Mouse (Mus musculus): Measurements from ENCODE around the gene Cep295.
"Not testable (repeated sequence)": the region's sequence is repeated elsewhere in the genome, so short reads cannot be mapped to it uniquely, and the experiment has no call there.

The Cep295 gene

GRCm38 (mm10) chr9:15357484-15358275 lies at the start of gene Cep295:
Gene Cep295, minus strand, starts transcription at chr9:15357788.
- peak; percentile 85 for DNase-seq (ENCODE audit: low read depth, low spot score)

- DNase-seq (ENCODE audit: low read depth, low spot score), result no peak
Observed at GRCm38 (mm10) chr9:15397591-15397990, 40.0 kb upstream of the Cep295 start.

- no peak for DNase-seq (ENCODE audit: low read depth, low spot score)
Observed at GRCm38 (mm10) chr9:15395353-15395942, 37.9 kb upstream of the Cep295 start.

GRCm38 (mm10) chr9:15387075-15387643 lies 29.6 kb upstream of the Cep295 start:
- no peak for DNase-seq (ENCODE audit: low read depth, low spot score)

- no peak for DNase-seq (ENCODE audit: low read depth, low spot score)
Observed at GRCm38 (mm10) chr9:15384266-15384665, 26.7 kb upstream of the Cep295 start.

GRCm38 (mm10) chr9:15366260-15366659 lies 8.7 kb upstream of the Cep295 start:
- DNase-seq (ENCODE audit: low read depth, low spot score), result no peak

GRCm38 (mm10) chr9:15365856-15366255 lies 8.3 kb upstream of the Cep295 start:
- DNase-seq (ENCODE audit: low read depth, low spot score), result peak; percentile 13

GRCm38 (mm10) chr9:15364843-15365242 lies 7.3 kb upstream of the Cep295 start:
- DNase-seq (ENCODE audit: low read depth, low spot score), result no peak

- DNase-seq (ENCODE audit: low read depth, low spot score), result no peak
Observed at GRCm38 (mm10) chr9:15356916-15357483, 588 bp downstream of the Cep295 start.

GRCm38 (mm10) chr9:15349925-15350324 lies 7.7 kb downstream of the Cep295 start:
- no peak for DNase-seq (ENCODE audit: low read depth, low spot score)

- no peak for DNase-seq (ENCODE audit: low read depth, low spot score)
Observed at GRCm38 (mm10) chr9:15337776-15338175, 19.8 kb downstream of the Cep295 start.

GRCm38 (mm10) chr9:15318170-15318742 lies 39.3 kb downstream of the Cep295 start:
- no peak for DNase-seq (ENCODE audit: low read depth, low spot score)

GRCm38 (mm10) chr9:15317223-15318169 lies 40.1 kb downstream of the Cep295 start:
- no peak for DNase-seq (ENCODE audit: low read depth, low spot score)

- not testable (repeated sequence) for DNase-seq (ENCODE audit: low read depth, low spot score)
Observed at GRCm38 (mm10) chr9:15316296-15316695, 41.3 kb downstream of the Cep295 start.

- DNase-seq (ENCODE audit: low read depth, low spot score), result no peak
Observed at GRCm38 (mm10) chr9:15314619-15315018, 43.0 kb downstream of the Cep295 start.

- DNase-seq (ENCODE audit: low read depth, low spot score), result no peak
Observed at GRCm38 (mm10) chr9:15313633-15314032, 44.0 kb downstream of the Cep295 start.

- no peak for DNase-seq (ENCODE audit: low read depth, low spot score)
Observed at GRCm38 (mm10) chr9:15312054-15312735, 45.4 kb downstream of the Cep295 start.

GRCm38 (mm10) chr9:15310179-15310578 lies 47.4 kb downstream of the Cep295 start:
- DNase-seq (ENCODE audit: low read depth, low spot score), result no peak

GRCm38 (mm10) chr9:15309425-15309824 lies 48.2 kb downstream of the Cep295 start:
- no peak for DNase-seq (ENCODE audit: low read depth, low spot score)

- DNase-seq (ENCODE audit: low read depth, low spot score), result no peak
Observed at GRCm38 (mm10) chr9:15308254-15308653, 49.3 kb downstream of the Cep295 start.

Data from retina, adult 2 months (tissue).